Mouse (Mus musculus): ENCODE measurements around the gene Dcpp2.
"Not testable (repeated sequence)": the region's sequence is repeated elsewhere in the genome, so short reads cannot be mapped to it uniquely, and the experiment has no call there.

Gene Dcpp2

DNA sequence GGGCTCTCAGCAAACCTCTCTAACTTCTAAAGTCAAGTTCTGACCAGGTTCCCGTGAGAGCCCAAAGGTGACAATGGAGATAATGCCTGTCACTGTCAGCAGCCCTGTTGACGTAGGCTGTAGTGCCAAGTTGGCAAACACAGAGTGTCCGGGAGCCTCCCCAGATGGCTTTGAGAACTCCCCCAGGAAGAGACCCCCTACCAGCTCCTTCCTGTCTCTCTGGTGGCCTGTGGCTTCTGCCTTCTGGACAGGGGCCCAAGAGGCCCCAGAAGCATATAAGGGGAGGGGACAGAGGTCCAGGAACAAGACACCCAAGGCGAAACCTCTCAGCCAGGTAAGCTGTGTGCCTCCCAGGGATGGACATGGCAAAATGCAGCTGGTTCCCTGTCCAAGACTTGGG lies at the start of gene Dcpp2, which contains the start of gene Dcpp1:
Gene Dcpp2, plus strand, starts transcription at position 305 of the 400 bp plus-strand sequence.
Gene Dcpp1, plus strand, starts transcription at position 301 of the 400 bp plus-strand sequence.
- not testable (repeated sequence) for DNase-seq (ENCODE audit: low spot score in 2 of 2)

DNA sequence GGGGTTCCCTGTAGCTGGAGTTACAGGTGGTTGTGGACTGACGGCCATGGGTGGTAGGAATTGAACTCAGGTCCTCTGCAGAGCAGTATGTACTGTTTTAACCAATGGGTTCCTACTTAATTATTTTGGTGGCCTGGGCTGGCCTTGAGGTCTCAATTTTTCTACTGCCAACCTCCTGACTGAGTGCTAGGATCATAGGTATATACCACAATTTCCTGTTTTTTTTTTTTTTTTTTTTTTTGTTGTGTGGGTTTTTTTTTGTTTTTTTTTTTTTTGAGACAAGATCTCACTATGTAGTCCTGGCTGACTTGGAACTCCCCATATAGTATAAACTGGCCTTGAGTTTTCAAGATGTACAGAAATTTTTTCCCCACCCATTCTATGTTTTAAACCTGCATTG lies 49.5 kb upstream of the Dcpp2 start:
- no peak for DNase-seq (ENCODE audit: low spot score in 2 of 2)

DNA sequence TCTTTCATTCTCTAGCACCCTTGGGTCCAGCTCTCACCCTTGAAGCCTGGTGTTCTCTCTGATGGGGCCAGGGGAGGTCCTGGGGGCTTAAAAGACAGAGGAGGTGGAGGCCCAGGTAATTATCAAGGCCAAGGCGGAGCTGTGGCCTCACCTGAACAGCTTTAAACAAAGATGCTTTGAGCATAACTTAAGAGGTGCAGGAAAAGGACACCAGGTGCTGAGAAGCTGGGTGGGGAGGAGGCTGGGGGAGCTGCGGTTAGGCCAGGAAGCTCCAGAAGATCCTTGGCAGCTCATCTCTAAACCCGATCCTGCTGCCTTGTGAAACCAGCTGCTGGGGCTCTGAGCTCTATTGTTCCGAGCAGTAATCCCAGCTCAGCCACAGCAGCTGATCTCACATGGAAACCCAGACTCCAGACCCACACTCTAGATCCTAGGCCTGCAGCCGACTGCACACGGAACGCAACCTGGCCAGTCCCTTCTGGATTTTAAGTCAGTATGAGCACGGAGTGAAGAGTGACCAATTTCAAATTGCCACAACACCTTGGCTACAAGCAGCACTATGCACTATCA lies 44.6 kb upstream of the Dcpp2 start, which contains the start of gene Prss33:
Gene Prss33, minus strand, starts transcription at position 51 of the 570 bp plus-strand sequence.
- no peak for DNase-seq (ENCODE audit: low spot score in 2 of 2)

DNA sequence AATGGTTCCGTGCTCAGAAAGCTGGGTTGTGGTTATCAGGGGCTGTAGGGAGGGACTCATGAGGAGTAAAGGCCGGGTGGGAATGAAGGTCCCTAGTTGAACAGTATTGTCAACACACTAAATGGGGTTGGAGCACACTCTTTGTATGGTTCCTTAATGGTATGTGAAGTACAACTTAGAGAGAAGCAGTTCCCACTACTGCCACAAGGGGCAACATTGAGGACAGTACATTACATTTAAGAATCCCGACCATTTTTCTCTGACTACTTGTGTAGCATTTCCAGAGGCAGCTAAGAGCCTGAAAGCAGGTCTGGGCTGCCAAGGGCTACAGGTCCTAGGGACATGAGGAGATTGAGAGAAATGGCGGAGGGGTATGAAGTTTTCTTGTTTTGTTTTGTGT lies 39.5 kb upstream of the Dcpp2 start:
- no peak for DNase-seq (ENCODE audit: low spot score in 2 of 2)

DNA sequence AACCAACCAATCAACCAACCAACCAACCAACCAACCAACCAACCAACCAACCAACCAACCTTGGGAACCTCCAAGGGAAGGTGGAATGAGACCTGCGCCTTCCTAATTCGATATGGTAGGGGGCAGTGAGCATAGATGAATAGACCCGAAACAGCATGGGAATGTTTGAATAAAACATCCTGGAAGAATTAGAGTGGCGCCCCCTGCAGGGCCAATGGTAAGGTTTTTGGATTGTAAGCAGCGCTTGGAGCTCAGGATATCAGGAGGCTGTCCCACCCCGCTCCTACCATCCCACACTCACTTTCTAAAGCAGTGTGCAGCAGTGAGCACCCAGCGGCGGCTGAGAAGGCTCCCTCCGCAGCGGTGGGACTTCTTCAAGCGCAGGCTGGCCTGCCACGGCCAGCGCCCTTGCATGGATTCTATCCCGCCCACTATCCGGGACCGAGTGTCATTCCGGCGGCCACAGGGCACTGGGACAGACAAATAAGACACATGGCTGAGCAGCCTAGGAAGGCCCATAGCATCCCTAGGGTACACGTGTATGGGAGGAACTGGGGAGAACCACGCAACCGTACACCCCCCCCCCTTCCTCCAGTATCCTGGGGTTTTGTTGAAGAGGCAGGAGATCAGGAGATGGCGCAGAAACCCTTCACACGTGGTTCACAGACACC lies 37.4 kb upstream of the Dcpp2 start:
- no peak for DNase-seq (ENCODE audit: low spot score in 2 of 2)

DNA sequence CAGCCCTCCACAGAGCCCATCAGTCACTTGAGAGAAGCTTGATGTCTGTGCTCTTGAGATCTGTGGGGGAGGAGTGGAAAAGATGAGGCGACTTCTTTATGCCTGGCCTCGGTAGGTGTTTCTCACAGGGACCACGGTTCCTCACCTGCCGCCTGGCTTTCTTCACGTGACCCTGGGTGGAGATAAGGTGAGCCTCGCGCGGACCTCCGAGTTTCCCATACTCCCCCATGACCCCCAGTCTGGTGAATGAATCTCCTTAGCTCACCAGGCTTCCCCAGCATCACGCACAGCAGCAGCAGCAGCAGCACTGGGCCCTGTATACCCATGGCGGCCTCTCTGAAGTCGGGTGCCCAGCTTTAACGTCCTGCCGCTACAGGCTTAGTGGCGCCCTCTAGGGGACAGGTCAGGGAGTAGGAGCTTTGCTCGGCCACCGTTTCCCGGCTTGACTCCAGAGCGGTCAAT lies 36.8 kb upstream of the Dcpp2 start, which contains the start of the genes Prss32 and Prss41:
Gene Prss32, plus strand, starts transcription at position 44 of the 462 bp plus-strand sequence.
Gene Prss41, minus strand, starts transcription at position 361 of the 462 bp plus-strand sequence.
- no peak for DNase-seq (ENCODE audit: low spot score in 2 of 2)

DNA sequence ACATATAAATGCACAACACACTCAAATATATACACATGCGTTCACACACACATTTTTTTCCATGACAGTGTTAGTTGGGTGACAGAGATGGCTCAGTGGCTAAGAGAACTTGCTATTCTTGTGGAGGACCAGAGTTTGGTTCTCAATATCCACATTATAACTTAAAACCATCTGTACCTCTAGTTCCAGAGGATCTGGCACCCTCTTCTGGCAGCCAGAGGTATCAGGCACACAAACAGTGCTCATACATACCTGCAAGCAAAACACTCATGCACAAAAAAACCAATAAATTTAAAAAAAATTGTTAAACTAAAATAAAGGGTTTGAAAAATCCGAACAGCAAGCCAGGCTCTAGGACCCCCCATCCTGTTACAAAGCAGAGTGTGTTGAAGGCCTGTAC lies 30.7 kb upstream of the Dcpp2 start:
- no peak for DNase-seq (ENCODE audit: low spot score in 2 of 2)

DNA sequence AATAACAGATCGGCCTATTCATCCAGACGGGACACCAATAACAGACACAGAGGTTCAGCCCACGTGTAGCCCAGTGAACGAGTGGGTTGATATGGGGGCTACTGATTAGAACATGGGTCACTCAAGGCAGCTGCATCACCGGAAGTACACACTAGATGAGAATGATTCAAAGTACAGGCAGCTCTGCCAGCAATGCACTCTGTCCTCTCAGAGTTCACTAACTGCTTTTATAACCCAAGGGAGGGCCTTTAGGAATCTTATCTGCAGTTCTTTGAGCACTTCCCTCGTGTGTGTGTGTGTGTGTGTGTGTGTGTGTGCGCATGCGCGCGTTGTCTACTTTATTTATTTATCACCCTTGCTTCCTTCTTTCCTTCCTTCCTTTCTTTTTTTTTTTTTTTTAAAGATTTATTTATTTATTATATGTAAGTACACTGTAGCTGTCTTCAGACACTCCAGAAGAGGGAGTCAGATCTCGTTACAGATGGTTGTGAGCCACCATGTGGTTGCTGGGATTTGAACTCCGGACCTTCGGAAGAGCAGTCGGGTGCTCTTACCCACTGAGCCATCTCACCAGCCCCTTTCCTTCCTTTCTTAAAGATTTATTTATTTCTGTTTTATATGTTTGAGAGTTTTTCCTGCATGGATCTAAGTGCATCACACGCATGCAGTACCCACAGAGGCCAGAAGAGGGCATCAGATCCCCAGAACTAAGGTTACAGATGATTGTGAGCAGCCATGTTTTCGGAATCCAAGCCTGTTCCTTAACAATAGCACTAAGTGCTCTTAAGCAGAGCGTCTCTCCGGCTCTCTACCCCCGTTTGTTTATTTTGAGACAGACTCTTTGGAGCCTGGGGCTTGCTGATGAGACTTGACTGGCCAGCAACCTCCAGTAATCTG lies 29.6 kb upstream of the Dcpp2 start:
- DNase-seq (ENCODE audit: low spot score in 2 of 2) = peak in 1 of 2 experiments; percentile 55

DNA sequence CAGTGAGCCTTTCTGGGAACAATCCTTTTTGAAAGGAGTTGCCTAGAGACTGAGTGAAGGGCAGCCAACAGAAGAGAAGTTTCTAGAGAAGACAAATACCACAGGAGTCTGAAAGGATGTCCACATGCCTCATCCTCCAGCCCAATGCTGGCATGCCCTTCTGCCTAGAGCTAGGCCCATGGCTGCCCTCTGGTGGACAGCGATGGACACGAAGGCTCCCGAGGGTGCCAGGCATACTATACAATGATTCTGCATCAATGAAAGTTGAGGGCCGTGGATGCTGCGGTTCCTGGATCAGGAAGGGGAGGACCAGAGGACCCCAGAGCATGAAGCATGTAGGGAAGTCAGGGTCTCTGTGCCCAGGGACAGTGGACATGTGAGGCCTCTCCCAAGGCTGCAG lies 27.4 kb upstream of the Dcpp2 start:
- no peak for DNase-seq (ENCODE audit: low spot score in 2 of 2)

DNA sequence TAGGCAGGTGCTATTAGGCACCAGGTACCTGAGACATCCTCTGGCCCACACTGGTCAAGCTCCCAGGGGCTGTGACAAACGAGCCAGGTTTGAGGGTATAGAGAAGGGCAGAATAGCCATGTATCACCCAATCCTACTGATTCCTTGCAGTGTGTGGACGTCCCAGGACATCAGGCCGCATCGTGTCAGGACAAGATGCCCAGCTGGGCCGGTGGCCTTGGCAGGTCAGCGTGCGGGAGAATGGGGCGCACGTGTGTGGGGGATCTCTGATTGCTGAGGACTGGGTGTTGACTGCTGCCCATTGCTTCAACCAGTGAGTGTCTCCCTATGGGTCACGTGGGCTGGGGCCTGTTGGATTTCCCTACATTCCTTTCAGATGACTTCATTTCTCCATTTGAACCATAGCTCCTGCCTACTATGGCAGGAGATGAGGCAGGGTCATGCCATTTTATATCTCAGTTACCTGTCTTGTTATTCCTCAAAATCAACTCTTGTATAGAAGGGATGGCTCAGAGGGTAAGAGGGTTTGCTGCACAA lies 26.4 kb upstream of the Dcpp2 start:
- DNase-seq (ENCODE audit: low spot score in 2 of 2) = no peak

DNA sequence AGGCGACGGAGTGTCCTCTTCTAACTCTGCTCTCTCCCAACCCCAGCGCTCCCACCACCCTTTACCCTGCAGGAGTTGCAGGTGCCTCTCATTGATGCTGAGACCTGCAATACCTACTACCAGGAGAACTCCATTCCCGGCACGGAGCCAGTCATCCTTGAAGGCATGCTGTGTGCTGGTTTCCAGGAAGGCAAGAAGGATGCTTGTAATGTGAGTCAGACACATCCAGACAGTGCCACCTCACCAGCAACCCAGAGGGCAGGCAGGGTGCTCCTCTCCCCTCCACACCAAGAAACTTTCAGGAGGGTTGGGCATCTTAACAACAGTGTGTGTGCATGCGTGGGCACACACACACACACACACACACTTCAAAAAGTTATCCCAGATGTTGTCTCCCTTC lies 23.5 kb upstream of the Dcpp2 start:
- DNase-seq (ENCODE audit: low spot score in 2 of 2) = no peak

DNA sequence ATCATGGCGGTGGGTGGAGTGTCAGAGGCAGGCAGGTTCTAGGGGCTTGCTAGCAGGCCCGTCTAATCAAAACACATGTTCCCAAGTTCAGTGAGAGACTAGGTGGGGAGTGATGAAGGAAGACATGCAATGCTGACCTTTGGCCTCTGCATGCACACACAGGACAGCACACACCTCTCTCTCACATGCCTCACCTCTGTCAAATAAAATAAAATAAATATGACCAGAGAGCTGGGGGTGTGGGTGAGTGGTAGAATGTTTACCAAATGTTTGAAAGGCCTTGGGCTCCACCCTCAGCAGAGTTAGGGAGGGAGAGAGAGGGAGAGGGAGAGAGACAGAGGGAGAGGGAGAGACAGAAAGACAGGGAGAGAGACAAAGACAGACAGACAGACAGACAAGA lies 22.8 kb upstream of the Dcpp2 start:
- DNase-seq (ENCODE audit: low spot score in 2 of 2) = no peak

DNA sequence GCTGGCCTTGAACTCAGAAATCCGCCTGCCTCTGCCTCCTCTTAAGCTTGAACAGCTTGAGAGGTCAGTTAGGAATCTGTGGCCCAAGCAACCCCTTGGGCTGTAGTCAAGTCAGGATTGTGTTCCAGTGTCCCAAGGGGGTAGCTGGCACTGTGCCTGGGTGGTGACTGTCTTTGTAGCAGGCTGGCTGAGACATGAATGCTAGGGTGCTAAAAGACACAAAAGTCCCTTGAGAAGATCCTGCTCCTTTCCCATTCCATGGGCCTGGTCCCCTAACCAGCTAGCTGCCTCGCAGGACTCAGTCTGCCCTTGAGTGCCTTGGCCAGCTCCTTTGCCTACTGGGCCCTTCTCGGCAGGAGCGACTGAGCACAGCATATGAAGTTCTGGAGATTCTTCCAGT lies 17.8 kb upstream of the Dcpp2 start:
- no peak for DNase-seq (ENCODE audit: low spot score in 2 of 2)

DNA sequence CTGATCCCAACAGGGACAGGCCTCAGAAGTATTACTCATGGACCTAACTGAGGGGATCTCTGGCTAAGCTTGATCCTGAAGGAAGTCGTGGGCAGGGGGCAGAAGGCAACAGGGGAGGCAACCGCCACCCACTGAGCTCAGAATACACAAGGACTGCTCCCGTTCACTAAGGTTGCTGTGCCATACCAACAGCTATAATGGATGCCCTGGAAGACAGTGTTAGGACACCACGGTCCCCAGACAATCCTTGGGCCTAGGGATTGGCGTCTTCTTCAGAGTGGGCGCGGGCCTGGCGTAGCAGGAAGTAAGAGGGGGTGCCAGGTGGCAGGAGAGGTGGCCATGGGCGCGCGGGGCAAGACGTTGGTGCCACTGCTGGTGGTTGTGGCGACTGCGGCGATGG lies 12.9 kb upstream of the Dcpp2 start, which contains the start of gene Prss21:
Gene Prss21, plus strand, starts transcription at position 301 of the 400 bp plus-strand sequence.
- no peak for DNase-seq (ENCODE audit: low spot score in 2 of 2)

DNA sequence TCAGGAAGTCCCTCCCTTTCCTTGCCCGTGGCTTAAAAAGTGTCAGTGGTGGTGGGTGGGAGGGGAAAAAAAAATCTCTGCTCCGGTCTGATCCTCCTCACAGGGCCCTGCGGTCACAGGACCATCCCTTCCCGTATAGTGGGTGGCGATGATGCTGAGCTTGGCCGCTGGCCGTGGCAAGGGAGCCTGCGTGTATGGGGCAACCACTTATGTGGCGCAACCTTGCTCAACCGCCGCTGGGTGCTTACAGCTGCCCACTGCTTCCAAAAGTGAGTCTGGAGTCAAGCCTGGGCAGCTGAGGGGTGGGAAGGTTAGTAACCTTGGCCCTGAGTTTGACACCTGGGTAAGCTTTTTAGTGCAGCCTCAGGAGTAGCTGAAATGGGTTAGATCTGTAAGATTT lies 12.2 kb upstream of the Dcpp2 start:
- no peak for DNase-seq (ENCODE audit: low spot score in 2 of 2)

DNA sequence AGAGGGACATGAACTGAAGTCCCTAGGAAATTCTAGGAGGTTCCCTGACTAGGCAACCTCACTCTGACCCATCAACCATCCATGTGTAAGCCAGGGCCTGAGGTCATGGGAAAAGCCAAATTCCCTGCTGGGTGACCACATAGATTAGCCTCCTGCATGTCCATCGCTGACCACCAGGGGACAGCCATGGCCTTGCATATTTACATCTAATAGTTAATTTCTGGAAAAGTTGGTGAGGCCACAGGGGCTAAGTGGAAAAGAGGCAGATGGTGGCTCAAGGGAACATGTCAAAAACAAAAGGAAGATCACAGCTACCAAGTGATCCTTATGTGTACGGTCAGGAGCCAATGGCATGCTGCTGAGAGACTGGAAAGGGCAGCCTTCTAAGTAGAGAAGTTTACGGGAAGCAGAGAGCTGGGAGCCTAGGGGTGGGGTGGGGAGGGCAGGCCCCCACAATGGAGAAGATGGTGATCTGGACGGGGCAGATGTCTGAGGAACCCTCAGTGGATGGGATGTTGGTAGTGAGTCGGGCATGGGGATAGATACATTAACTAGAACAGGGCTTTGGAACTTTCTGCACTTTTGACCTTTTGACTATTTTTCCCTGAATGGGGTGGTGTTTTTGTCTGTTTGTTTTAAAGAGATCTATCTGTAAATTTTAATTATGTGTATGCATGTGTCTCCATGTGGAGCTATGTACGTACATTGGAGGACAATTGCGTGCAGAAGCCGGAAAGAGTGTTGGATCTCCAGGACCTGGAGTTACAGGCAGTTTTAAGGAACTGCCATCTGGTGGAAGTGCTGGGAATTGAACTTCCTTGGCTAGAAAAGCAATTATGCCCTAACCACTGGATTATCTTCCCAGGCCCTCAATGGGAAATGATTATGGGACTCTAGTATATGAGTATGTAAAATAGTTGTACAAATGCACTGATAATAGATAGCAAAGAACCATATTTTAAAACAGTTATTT lies 6.5 kb upstream of the Dcpp2 start:
- DNase-seq (ENCODE audit: low spot score in 2 of 2) = no peak

DNA sequence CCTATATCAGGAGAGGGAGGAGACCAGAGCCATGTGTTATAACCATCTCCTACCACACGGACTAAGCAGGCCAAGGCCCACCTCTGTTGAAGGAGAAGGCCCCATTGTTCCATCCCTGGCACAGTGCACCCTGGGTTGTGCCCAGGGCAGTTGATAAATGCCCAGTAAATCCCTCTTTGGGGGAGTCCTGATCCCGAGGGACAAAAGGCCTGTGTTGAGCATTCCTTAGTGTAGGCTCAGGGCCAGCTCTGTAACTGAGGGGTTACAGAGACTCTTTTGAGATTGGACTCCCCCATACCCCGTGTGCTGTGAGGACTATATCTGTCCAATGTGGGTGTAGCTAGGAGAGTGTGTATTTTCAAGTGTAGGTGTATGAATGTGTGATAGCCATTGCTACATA lies 3.9 kb upstream of the Dcpp2 start:
- no peak for DNase-seq (ENCODE audit: low spot score in 2 of 2)

DNA sequence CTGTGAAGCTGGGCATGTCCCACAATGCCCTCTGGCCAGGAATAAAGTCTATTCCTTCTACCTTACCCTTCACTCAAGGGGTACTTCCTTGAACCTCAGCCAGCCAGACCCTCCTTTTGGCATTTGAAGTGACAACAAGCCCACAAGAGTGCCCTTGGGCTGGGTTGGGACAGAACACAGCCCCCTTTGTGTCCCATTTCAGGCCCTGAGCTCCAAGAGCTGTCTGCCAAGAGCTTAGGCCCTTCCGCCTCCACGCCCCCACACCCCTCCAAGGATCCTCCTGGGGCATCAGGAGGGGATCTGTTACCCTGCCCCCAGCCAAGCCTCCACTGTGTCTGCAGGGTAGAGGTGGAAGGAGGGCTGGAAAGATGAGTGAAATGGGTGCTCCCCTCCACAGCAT lies 3.5 kb upstream of the Dcpp2 start:
- DNase-seq (ENCODE audit: low spot score in 2 of 2) = peak in 1 of 2 experiments; percentile 33

DNA sequence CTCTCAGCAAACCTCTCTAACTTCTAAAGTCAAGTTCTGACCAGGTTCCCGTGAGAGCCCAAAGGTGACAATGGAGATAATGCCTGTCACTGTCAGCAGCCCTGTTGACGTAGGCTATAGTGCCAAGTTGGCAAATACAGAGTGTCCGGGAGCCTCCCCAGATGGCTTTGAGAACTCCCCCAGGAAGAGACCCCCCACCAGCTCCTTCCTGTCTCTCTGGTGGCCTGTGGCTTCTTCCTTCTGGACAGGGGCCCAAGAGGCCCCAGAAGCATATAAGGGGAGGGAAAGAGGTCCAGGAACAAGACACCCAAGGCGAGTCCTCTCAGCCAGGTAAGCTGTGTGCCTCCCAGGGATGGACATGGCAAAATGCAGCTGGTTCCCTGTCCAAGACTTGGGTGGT lies 36.5 kb downstream of the Dcpp2 start, which contains the start of gene Dcpp3:
Gene Dcpp3, plus strand, starts transcription at position 301 of the 400 bp plus-strand sequence.
- DNase-seq (ENCODE audit: low spot score in 2 of 2) = not testable (repeated sequence)

DNA sequence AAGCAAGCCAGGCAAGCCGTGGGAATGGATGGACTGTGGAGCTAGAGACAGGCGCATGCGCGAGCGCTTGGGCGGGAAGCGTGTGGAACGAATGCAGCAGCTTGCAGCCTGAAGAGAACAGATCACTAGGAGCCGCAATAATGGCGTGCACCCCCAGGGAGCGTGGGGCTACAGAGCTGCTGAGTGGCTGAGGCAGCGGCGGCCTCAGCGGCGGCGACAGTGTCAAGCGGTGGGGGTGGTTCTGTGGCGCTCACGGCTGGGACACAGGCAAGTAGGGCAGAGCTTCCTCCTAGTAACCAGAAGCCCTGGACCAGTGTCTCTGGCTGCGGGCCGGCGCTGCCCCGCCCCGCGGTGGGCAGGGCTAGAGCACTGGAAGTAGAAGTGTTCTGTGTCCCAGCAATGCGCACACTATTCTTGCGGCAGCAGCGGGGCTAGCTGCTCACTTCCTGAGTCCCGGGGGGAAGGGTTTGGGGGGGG lies 43.9 kb downstream of the Dcpp2 start:
- DNase-seq (ENCODE audit: low spot score in 2 of 2) = peak; percentile 85 to 90
